Mouse (Mus musculus): Measurements from ENCODE around the gene Arfgef2.

DNA sequence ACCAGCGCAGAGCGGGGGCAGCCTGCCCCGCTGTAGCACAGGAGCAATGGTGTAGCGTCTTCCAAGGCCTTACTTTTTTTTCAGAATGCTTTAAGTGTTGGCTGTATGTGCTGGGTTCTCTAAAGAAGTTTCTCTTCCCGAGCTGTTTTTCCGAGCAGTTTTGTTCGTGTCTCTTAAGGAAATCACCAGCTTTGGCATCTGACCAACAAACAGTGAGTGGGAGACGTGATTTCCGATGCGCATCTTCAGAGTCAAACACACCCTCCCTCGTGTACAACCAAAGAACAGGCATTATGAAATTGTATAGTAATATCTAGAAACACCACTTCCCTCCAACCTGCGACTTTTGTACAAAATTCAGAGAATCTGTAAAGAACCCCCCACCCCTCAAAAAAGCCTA, 91.6 kb downstream of the Arfgef2 start:
- no peak for TF ChIP-seq POLR2A (IDR thresholded peaks at IDR 0.05; ENCODE audit: insufficient read depth, low read depth, low read length)
- TF ChIP-seq CTCF (IDR thresholded peaks at IDR 0.05) = no peak

Measured in heart, adult 2 months (tissue).